Mouse (Mus musculus): Measurements from ENCODE around the gene Mst1. TPM values are rescaled to one million over a fixed set of nuclear protein-coding genes. Genes with fewer than 3 reads are reported as not detected.

Mst1 gene
- polyA plus RNA-seq, 1 experiment from 2014 or later: 0.14 TPM

DNA sequence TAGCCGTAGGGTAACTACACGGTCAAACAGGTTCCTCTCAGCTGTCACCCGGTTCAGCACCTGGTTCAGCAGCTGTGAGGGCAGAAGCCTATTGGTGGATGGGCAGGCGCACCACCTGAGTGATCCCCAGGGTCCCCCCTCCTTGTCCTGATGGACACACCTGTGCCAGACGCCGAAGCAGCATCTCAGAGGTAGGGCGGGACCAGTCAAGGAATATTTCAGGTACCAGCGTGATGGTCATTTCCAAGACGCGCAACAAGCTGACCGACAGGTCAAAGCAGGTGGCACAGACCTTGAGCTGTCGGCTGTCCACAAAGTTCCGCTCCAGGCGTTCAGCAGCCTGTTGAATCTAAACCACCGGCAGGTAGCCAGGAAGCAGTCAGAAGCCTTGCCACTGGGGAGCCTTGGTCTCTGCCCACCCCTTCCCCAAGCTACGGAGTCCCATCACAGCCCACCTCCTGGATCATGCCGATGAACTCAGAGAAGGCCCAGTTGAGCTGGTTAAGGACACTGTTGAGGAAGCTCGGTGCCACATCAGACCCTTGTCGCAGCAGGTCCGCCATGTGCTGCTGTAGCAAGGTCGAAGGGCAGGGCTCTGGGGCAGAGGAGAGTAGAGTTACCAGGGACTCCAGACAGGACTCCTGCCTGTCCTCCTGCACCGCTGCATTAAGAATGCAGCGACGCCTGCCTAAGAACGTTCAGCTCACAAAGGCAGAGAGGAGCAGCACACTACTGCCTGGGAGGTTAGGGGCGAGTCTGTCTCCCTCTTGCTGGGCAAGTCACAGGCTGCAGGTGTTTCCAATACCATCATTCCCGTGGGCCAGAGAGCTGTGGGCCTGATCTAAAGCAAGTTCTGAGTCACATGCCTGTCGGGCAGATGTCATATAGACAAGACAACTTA, 23.6 kb upstream of the Mst1 start:
- ChIA-PET CTCF (interaction anchor here (1.0 kb wide), 1 partner anchor 11 kb away, joined by 3 read pairs; no protein-coding TSS in a partner anchor), POLR2A (interaction anchor here (0.5 kb wide), 1 partner anchor 656 kb away, joined by 3 read pairs; no protein-coding TSS in a partner anchor)
- DNase-seq (ENCODE audit: low read depth, low spot score) (no peak), ATAC-seq (no peak)
- no peaks in the 10 kb centered on the region for H3K27me3 ChIP-seq
- TF ChIP-seq CTCF (IDR thresholded peaks at IDR 0.05): no peak
- in situ Hi-C loops (cut with MboI; ENCODE audit: low pct_unique_long_range_greater_than_20kb): loop anchor here (5.0 kb wide), 2 partner anchors 89 to 164 kb away; no protein-coding TSS in a partner anchor

DNA sequence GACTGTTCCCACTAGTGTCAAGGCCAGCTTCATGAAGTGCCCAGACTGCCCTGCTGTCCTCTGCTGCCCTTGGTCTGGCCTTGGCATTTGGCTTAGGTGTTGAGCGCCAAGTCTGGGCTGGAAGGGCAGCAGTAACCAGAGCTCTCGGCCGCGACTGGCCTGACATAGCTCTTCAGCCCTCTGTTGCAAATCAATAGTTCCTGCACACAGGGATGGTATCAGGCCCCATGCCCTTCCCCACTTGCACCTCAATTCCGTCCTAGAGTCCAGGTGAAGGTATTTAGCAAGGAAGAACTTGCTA, 23.0 kb upstream of the Mst1 start:
- in situ Hi-C loops (cut with MboI; ENCODE audit: low pct_unique_long_range_greater_than_20kb): loop anchor here (5.0 kb wide), 2 partner anchors 90 to 165 kb away; no protein-coding TSS in a partner anchor
- POLR2A ChIA-PET: no interaction called here
- no peak for TF ChIP-seq CTCF (IDR thresholded peaks at IDR 0.05)
- no peak for ATAC-seq
- CTCF ChIA-PET: interaction anchor here (1.0 kb wide), 1 partner anchor 11 kb away, joined by 3 read pairs; no protein-coding TSS in a partner anchor
- no peak for DNase-seq (ENCODE audit: low read depth, low spot score)
- H3K27me3 ChIP-seq: no peaks in the 10 kb centered on the region

DNA sequence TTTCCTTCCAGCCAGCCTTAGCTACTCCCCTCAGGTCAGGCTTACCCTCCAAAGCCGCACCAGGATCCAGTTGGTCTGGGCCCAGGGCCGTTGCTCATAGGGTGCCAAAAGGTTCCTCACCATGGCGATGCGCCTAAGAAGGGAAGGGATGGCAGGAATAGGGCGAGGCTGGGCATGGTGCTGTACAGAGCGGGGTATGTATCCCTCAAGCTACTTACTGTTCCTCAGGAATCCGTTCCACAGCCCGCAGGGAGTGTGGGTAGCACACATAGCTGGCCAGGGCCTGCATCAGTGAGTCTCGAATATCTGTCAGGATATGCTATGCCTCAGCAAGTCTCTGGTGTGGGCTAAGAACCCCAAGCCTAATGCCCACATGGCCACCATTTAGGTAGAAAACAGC, 21.9 kb upstream of the Mst1 start:
- CTCF ChIA-PET: interaction anchor here (2.1 kb wide), 1 partner anchor 9 kb away, joined by 7 read pairs; no protein-coding TSS in a partner anchor
- TF ChIP-seq CTCF (IDR thresholded peaks at IDR 0.05): no peak
- no peaks in the 10 kb centered on the region for H3K27me3 ChIP-seq
- in situ Hi-C loops (cut with MboI; ENCODE audit: low pct_unique_long_range_greater_than_20kb): loop anchor here (5.0 kb wide), 2 partner anchors 91 to 166 kb away; no protein-coding TSS in a partner anchor
- no peak for ATAC-seq
- POLR2A ChIA-PET: no interaction called here
- DNase-seq (ENCODE audit: low read depth, low spot score): no peak

DNA sequence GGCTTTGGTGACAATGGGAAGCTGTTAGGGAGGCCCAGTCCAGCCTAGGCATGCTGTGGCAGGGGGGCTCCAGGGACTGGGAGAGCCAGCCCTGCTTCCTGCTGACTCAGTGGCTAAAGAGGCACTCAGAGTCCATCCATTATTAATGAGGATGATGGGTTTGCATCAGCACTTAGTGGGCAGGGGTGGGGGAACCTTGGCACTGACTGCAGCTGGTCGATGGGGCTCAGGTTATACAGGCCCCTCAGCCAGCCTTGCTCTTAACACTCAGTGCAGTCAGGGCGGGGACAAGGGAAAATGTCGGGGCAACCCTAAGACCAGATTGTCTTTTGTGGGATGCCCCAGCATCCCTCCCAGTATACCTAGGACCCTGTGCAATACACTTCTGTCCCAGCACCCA, 18.1 kb upstream of the Mst1 start:
- no peak for TF ChIP-seq CTCF (IDR thresholded peaks at IDR 0.05)
- no peak for DNase-seq (ENCODE audit: low read depth, low spot score)
- POLR2A ChIA-PET: no interaction called here
- H3K27me3 ChIP-seq: no peaks in the 10 kb centered on the region
- no peak for ATAC-seq
- CTCF ChIA-PET: no interaction called here
- in situ Hi-C loops (cut with MboI; ENCODE audit: low pct_unique_long_range_greater_than_20kb): no loop called here

DNA sequence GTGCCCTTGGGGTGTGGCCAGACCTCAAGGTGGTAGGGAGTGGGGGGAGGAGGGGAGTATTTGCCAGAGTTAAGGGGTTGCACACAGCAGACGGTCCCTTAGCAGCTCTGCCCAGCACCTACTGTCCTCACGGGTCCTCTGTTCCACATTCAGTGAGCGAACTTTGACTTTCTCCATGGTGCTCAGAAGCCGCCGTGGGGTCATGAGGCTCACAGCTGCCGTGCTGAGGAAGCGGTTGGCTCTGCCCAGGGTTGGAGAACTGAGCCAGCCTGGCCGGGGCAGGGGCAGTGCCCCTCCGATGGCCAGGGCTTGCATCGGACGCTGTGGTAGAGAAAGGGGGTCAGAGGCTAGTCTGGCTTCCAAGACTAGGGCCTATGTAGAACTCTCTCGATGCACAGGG, 16.9 kb upstream of the Mst1 start:
- POLR2A ChIA-PET: no interaction called here

DNA sequence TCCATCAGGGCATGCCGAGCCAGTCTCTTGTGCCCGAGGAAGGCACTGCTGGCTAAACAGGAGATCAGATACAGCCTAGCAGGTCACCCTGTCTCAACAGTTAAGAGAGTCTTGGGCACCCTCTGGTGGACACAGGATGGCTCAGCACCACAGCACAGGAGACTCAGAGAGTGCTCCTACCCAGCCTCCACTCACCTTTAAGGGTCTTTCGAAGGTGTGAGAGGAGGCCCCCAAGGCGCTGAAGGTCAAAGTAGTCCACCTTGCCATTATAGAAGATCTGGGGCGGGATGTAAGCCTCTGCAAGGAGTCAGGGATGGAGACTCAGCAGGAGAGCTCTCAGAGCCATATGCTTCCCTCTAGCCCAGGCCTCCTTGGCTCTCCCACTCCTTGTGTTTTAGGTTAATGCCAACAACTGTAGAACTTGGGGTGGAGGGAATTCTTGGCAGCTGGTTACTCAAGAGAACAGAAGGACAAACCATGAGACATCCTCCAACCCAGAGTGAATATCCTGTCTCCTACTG, 14.7 kb upstream of the Mst1 start:
- in situ Hi-C loops (cut with MboI; ENCODE audit: low pct_unique_long_range_greater_than_20kb): no loop called here
- no peak for TF ChIP-seq CTCF (IDR thresholded peaks at IDR 0.05)
- ChIA-PET CTCF (interaction anchor here (0.7 to 3.7 kb wide), 4 partner anchors 10 to 160 kb away, joined by 3 to 14 read pairs (median 4); partner anchors contain the start of gene Mst1r), POLR2A (no interaction called here)
- H3K27me3 ChIP-seq: no peaks in the 10 kb centered on the region
- DNase-seq (ENCODE audit: low read depth, low spot score): no peak
- no peak for ATAC-seq

More for the DNA sequence above, 16.9 kb upstream of the Mst1 start:
- in situ Hi-C loops (cut with MboI; ENCODE audit: low pct_unique_long_range_greater_than_20kb): no loop called here
- DNase-seq (ENCODE audit: low read depth, low spot score): no peak
- CTCF ChIA-PET: interaction anchor here (1.7 kb wide), 1 partner anchor 159 kb away, joined by 5 read pairs; no protein-coding TSS in a partner anchor
- no peak for TF ChIP-seq CTCF (IDR thresholded peaks at IDR 0.05)
- H3K27me3 ChIP-seq: no peaks in the 10 kb centered on the region
- no peak for ATAC-seq

DNA sequence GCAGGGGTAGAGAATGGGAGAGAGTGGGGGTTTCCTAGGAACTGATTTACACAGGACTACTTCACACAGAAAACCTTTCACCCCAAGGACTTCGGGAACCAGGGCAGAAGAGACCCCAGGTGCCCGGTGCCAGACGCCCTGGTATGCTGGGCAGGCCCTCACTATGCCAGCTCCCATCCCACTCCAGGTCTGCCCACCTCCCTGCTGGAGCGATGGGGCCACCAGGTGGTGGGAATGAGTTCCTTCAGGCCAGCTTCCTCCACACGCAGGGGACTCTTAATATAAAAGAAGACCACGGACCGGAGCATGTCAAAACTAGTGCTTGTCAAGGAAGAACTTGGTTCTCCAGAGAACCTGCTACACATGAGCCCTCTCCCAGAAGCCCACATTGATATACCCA, 13.0 kb upstream of the Mst1 start:
- POLR2A ChIA-PET: no interaction called here
- in situ Hi-C loops (cut with MboI; ENCODE audit: low pct_unique_long_range_greater_than_20kb): no loop called here

DNA sequence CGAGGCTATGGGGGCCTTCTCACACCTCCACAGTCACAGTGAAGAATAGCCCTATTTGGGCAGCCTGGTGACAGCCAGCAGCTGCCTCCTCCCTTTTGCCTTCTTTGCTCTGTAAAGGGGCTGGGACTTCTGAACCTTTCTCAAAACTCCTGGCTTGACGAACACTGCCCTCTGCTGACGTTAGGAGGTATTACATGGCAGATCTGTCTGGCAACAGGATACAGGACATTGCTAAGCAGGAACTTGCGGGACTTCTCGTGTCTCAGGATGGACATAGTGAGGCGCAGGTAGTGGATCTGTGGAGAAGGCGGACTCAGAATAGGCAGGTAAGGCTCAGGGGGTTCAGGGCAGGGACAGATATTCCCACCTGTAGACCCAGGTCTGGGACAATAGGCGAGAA, 12.3 kb upstream of the Mst1 start:
- DNase-seq (ENCODE audit: low read depth, low spot score) (peak; percentile 31), ATAC-seq (peak; percentile 49)
- CTCF ChIA-PET: interaction anchor here (0.9 to 3.7 kb wide), 9 partner anchors 9 to 162 kb away, joined by 3 to 14 read pairs (median 5); partner anchors contain the start of genes Amigo3 and Mst1r
- in situ Hi-C loops (cut with MboI; ENCODE audit: low pct_unique_long_range_greater_than_20kb): no loop called here
- no peak for TF ChIP-seq CTCF (IDR thresholded peaks at IDR 0.05)
- no peaks in the 10 kb centered on the region for H3K27me3 ChIP-seq
- POLR2A ChIA-PET: no interaction called here

More for the DNA sequence above, 13.0 kb upstream of the Mst1 start:
- no peaks in the 10 kb centered on the region for H3K27me3 ChIP-seq
- CTCF ChIA-PET: interaction anchor here (0.9 to 3.7 kb wide), 11 partner anchors 9 to 162 kb away, joined by 3 to 14 read pairs (median 5); partner anchors contain the start of genes Amigo3 and Mst1r
- DNase-seq (ENCODE audit: low read depth, low spot score) (no peak), ATAC-seq (no peak)
- TF ChIP-seq CTCF (IDR thresholded peaks at IDR 0.05): no peak

DNA sequence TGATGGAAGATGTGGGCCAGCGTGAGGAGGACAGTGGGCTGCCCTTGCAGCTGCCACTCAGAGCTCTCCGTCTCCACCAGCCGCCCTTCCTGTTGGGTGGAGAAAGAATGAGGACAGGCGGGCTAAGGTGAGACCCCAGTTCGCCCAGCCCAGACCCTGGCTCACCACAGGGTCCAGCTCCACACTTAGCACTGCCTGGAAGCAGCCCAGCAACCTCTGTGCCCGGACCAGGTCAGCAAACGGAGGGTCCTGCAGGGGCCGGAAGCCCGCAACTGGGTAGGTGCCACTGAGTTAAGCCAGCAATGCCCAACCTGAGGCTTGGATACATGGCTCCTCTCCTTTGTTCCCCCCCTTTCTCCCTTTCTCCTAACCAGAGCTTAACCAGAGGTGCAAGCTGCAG, 11.2 kb upstream of the Mst1 start:
- TF ChIP-seq CTCF (IDR thresholded peaks at IDR 0.05): no peak
- POLR2A ChIA-PET: no interaction called here
- CTCF ChIA-PET: interaction anchor here (1.2 to 3.7 kb wide), 3 partner anchors 9 to 164 kb away, joined by 3 to 14 read pairs (median 8); partner anchors contain the start of gene Mst1r
- H3K27me3 ChIP-seq: no peaks in the 10 kb centered on the region
- in situ Hi-C loops (cut with MboI; ENCODE audit: low pct_unique_long_range_greater_than_20kb): no loop called here
- no peak for ATAC-seq
- DNase-seq (ENCODE audit: low read depth, low spot score): no peak

DNA sequence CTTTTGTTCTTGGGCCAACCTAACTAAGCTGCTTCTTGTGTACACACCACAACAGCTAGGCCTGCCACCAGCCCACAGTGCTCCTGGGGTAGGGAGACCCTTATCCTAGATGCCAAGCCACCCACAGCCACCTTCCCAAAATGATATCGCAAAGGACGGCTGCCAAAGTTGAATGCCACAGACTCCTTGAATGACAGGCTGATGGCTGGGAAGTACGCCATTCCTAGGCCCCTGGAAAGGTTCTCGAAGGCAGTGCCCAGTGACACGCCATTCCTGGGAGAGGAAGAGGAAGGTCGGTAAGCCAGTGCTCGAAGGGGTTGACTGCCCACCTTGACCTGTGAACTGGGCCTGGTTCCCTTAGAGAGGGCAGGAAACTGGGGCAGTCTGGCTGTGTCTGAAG, 10.7 kb upstream of the Mst1 start:
- no peak for TF ChIP-seq CTCF (IDR thresholded peaks at IDR 0.05)
- CTCF ChIA-PET: interaction anchor here (1.2 to 2.6 kb wide), 2 partner anchors 9 to 14 kb away, joined by 3 to 8 read pairs; no protein-coding TSS in a partner anchor

DNA sequence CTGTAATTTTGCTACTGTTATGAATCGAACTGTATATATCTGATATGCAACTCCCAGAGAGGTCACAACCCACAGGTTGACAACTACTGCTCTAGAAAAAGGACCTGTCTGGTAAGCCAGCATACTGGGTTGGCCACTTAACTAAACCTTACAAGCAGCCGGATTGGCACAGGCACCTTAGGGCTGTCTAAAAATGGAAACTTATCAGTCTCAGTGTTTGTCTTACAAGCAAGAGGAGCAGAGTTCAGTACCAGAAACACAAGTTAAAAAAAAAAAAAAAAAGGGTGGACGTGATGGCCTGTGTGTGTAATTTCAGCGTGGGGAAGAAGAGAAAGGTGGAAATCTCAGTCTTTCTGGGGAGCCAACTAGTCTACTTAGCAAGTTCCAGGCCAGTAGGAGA, 8.4 kb upstream of the Mst1 start:
- TF ChIP-seq CTCF (IDR thresholded peaks at IDR 0.05): no peak
- DNase-seq (ENCODE audit: low read depth, low spot score): no peak
- in situ Hi-C loops (cut with MboI; ENCODE audit: low pct_unique_long_range_greater_than_20kb): no loop called here
- no peak for ATAC-seq
- no peaks in the 10 kb centered on the region for H3K27me3 ChIP-seq
- POLR2A ChIA-PET: no interaction called here
- CTCF ChIA-PET: no interaction called here

More for the DNA sequence above, 10.7 kb upstream of the Mst1 start:
- no peak for DNase-seq (ENCODE audit: low read depth, low spot score)
- in situ Hi-C loops (cut with MboI; ENCODE audit: low pct_unique_long_range_greater_than_20kb): no loop called here
- no peaks in the 10 kb centered on the region for H3K27me3 ChIP-seq
- no peak for ATAC-seq
- POLR2A ChIA-PET: interaction anchor here (1.1 kb wide), 1 partner anchor 9 kb away, joined by 4 read pairs; no protein-coding TSS in a partner anchor

All from Patski (cell line).